Mouse (Mus musculus): ENCODE data around the gene Cd79a.
"Not testable (repeated sequence)": the region's sequence is repeated elsewhere in the genome, so short reads cannot be mapped to it uniquely, and the experiment has no call there.

Gene Cd79a

GRCm38 (mm10) chr7:24885468-24886307 lies 11.5 kb upstream of the Cd79a start:
- no peak for DNase-seq (ENCODE audit: extremely low read depth, low read depth, low spot score)

GRCm38 (mm10) chr7:24886308-24886633 lies 10.9 kb upstream of the Cd79a start:
- DNase-seq (ENCODE audit: extremely low read depth, low read depth, low spot score) = no peak

GRCm38 (mm10) chr7:24887096-24887495 lies 10.1 kb upstream of the Cd79a start:
- no peak for DNase-seq (ENCODE audit: extremely low read depth, low read depth, low spot score)

- DNase-seq (ENCODE audit: extremely low read depth, low read depth, low spot score) = no peak
Measured at GRCm38 (mm10) chr7:24889431-24890220, 7.6 kb upstream of the Cd79a start.

GRCm38 (mm10) chr7:24890281-24891216 lies 6.6 kb upstream of the Cd79a start:
- DNase-seq (ENCODE audit: extremely low read depth, low read depth, low spot score) = no peak

- no peak for DNase-seq (ENCODE audit: extremely low read depth, low read depth, low spot score)
Measured at GRCm38 (mm10) chr7:24891241-24892124, 5.7 kb upstream of the Cd79a start.

- no peak for DNase-seq (ENCODE audit: extremely low read depth, low read depth, low spot score)
Measured at GRCm38 (mm10) chr7:24892125-24892583, 5.0 kb upstream of the Cd79a start.

GRCm38 (mm10) chr7:24895749-24896148 lies 1.4 kb upstream of the Cd79a start:
- not testable (repeated sequence) for DNase-seq (ENCODE audit: extremely low read depth, low read depth, low spot score)

- no peak for DNase-seq (ENCODE audit: extremely low read depth, low read depth, low spot score)
Measured at GRCm38 (mm10) chr7:24896269-24896668, 912 bp upstream of the Cd79a start.

- DNase-seq (ENCODE audit: extremely low read depth, low read depth, low spot score) = no peak
Measured at GRCm38 (mm10) chr7:24897959-24898358, 778 bp downstream of the Cd79a start.

- no peak for DNase-seq (ENCODE audit: extremely low read depth, low read depth, low spot score)
Measured at GRCm38 (mm10) chr7:24901114-24901513, 3.9 kb downstream of the Cd79a start.

GRCm38 (mm10) chr7:24901842-24902241 lies 4.7 kb downstream of the Cd79a start:
- DNase-seq (ENCODE audit: extremely low read depth, low read depth, low spot score) = no peak

- no peak for DNase-seq (ENCODE audit: extremely low read depth, low read depth, low spot score)
Measured at GRCm38 (mm10) chr7:24902264-24902629, 5.1 kb downstream of the Cd79a start.

GRCm38 (mm10) chr7:24902630-24903443 lies 5.7 kb downstream of the Cd79a start, which contains the start of gene Arhgef1:
Gene Arhgef1, plus strand, starts transcription at chr7:24902912.
- DNase-seq (ENCODE audit: extremely low read depth, low read depth, low spot score) = no peak

GRCm38 (mm10) chr7:24903444-24903825 lies 6.3 kb downstream of the Cd79a start:
- no peak for DNase-seq (ENCODE audit: extremely low read depth, low read depth, low spot score)

- peak; percentile 73 for DNase-seq (ENCODE audit: extremely low read depth, low read depth, low spot score)
Measured at GRCm38 (mm10) chr7:24904070-24904483, 6.9 kb downstream of the Cd79a start.

- no peak for DNase-seq (ENCODE audit: extremely low read depth, low read depth, low spot score)
Measured at GRCm38 (mm10) chr7:24904936-24905335, 7.8 kb downstream of the Cd79a start.

GRCm38 (mm10) chr7:24906551-24906950 lies 9.4 kb downstream of the Cd79a start:
- DNase-seq (ENCODE audit: extremely low read depth, low read depth, low spot score) = no peak

GRCm38 (mm10) chr7:24907211-24907748 lies 10.1 kb downstream of the Cd79a start:
- DNase-seq (ENCODE audit: extremely low read depth, low read depth, low spot score) = no peak

Data from fat pad, adult 2 months (tissue).